Mouse (Mus musculus): ENCODE data around the gene Gm3543. TPM values are rescaled to one million over a fixed set of nuclear protein-coding genes. Genes with fewer than 3 reads are reported as not detected.

Gm3543 gene
- polyA plus RNA-seq (2012; rRNA removed) = not detected in 2 replicates

DNA sequence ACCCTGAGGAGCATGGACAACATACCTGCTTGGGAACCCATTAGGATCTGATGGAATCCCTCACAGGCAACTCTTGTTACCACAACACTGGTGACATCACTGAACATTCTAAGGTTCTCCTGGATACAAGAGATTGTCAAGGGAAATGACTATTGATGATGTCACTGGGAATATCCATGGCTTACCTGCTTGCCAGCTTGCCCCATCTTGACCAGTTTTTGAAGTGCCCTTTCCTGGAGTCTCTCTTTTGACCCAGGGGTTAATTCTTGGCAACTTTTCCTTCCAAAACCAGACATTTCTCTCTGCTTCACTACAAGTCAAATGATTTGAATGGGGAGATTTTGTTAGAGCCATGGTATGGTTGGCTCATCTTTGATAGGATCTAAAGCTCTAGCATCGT, at the start of gene Gm3543:
TSS of gene Gm3543 (minus strand) at position 101 of the 400 bp plus-strand sequence.

DNA sequence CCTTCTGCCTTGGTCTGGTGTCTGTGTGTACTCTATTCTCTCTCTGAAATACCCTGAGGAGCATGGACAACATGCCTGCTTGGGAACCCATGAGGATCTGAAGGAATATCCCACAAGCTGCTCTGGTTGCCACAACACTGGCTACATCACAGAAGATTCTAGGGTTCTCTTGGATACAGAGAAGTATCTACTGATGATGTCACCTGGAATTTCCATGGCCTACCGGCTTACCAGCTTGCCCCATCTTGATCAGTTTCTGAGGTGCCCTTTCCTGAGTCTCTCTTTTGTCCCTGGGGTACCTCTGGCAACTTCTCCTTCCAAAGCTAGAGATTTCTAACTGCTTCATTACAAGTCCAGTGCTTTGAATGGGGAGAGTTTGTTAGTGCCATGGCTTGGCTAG, 15.3 kb downstream of the Gm3543 start, which contains the start of gene Gm6401:
TSS of gene Gm6401 (minus strand) at position 101 of the 400 bp plus-strand sequence.

DNA sequence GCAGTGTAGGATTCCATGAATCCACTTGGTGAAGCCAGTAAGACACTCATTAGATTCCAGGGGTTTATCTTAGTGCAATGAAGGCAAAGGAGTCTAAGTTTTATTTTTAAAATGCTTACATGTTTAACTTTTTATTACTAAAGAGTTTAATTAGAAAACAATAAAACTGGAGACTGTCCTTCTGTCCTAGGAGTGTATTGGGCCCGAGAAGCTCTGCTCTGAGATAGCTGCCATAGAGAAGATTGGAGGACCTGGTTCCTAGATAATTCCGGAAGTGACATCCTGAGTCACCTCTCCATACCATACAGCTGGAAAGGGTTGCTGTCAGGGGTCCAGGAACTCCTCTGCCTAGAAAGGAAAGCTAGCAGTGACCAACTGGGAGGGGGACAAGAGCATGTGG, 39.4 kb downstream of the Gm3543 start, which contains the start of gene 1700024B05Rik:
TSS of gene 1700024B05Rik (plus strand) at position 301 of the 400 bp plus-strand sequence.

Other genes with a start within 250 kb of the Gm3543 start
- gene Gm7929, start 232.7 kb downstream of the Gm3543 start, polyA plus RNA-seq (2012; rRNA removed) = not detected in 2 replicates
- not detected in 2 replicates for gene Gm47189, start 210.9 kb downstream of the Gm3543 start, polyA plus RNA-seq (2012; rRNA removed)
- gene Gm7980, start 76.0 kb downstream of the Gm3543 start, polyA plus RNA-seq (2012; rRNA removed) = not detected in 2 replicates
- not detected in 2 replicates for gene 1700049E17Rik1, start 58.4 kb downstream of the Gm3543 start, polyA plus RNA-seq (2012; rRNA removed)
- gene 1700024B05Rik, start 39.3 kb downstream of the Gm3543 start, polyA plus RNA-seq (2012; rRNA removed) = not detected in 2 replicates
- not detected in 2 replicates for gene Gm6401, start 15.4 kb downstream of the Gm3543 start, polyA plus RNA-seq (2012; rRNA removed)
- not detected in 2 replicates for gene Gm7951, start 134.0 kb upstream of the Gm3543 start, polyA plus RNA-seq (2012; rRNA removed)
- not detected in 2 replicates for gene Gm17027, start 179.3 kb upstream of the Gm3543 start, polyA plus RNA-seq (2012; rRNA removed)
- gene Gm3573, start 207.5 kb upstream of the Gm3543 start, polyA plus RNA-seq (2012; rRNA removed) = not detected in 2 replicates

All from colon, adult 2 months (tissue).